Mouse (Mus musculus): ENCODE data around the gene Rab3c. TPM values are rescaled to one million over a fixed set of nuclear protein-coding genes. Genes with fewer than 3 reads are reported as not detected.

Rab3c gene
- polyA plus RNA-seq, 1 experiment from 2014 or later, result not detected

- DNase-seq (ENCODE audit: low spot score), result no peak
Measured at GRCm38 (mm10) chr13:110198906-110199305, 81.9 kb downstream of the Rab3c start.

- DNase-seq (ENCODE audit: low spot score), result no peak
Measured at GRCm38 (mm10) chr13:110190039-110190438, 90.8 kb downstream of the Rab3c start.

GRCm38 (mm10) chr13:110184963-110185685 is 95.7 kb downstream of the Rab3c start:
- no peak for DNase-seq (ENCODE audit: low spot score)

GRCm38 (mm10) chr13:110175651-110176050 is 105.1 kb downstream of the Rab3c start:
- no peak for DNase-seq (ENCODE audit: low spot score)

GRCm38 (mm10) chr13:110169669-110170068 is 111.1 kb downstream of the Rab3c start:
- DNase-seq (ENCODE audit: low spot score), result no peak

- DNase-seq (ENCODE audit: low spot score), result no peak
Measured at GRCm38 (mm10) chr13:110169152-110169551, 111.6 kb downstream of the Rab3c start.

- no peak for DNase-seq (ENCODE audit: low spot score)
Measured at GRCm38 (mm10) chr13:110168570-110168969, 112.2 kb downstream of the Rab3c start.

- DNase-seq (ENCODE audit: low spot score), result no peak
Measured at GRCm38 (mm10) chr13:110166622-110167330, 114.0 kb downstream of the Rab3c start.

GRCm38 (mm10) chr13:110159980-110160379 is 120.8 kb downstream of the Rab3c start:
- DNase-seq (ENCODE audit: low spot score), result no peak

- DNase-seq (ENCODE audit: low spot score), result no peak
Measured at GRCm38 (mm10) chr13:110158588-110159519, 121.9 kb downstream of the Rab3c start.

GRCm38 (mm10) chr13:110145545-110145944 is 135.3 kb downstream of the Rab3c start:
- no peak for DNase-seq (ENCODE audit: low spot score)

GRCm38 (mm10) chr13:110145019-110145418 is 135.8 kb downstream of the Rab3c start:
- DNase-seq (ENCODE audit: low spot score), result no peak

- no peak for DNase-seq (ENCODE audit: low spot score)
Measured at GRCm38 (mm10) chr13:110139339-110139738, 141.5 kb downstream of the Rab3c start.

GRCm38 (mm10) chr13:110138644-110139043 is 142.2 kb downstream of the Rab3c start:
- DNase-seq (ENCODE audit: low spot score), result no peak

GRCm38 (mm10) chr13:110127613-110128258 is 153.1 kb downstream of the Rab3c start:
- DNase-seq (ENCODE audit: low spot score), result no peak

- DNase-seq (ENCODE audit: low spot score), result no peak
Measured at GRCm38 (mm10) chr13:110122825-110123224, 158.0 kb downstream of the Rab3c start.

- DNase-seq (ENCODE audit: low spot score), result no peak
Measured at GRCm38 (mm10) chr13:110116892-110117291, 163.9 kb downstream of the Rab3c start.

- DNase-seq (ENCODE audit: low spot score), result no peak
Measured at GRCm38 (mm10) chr13:110116316-110116715, 164.5 kb downstream of the Rab3c start.

- no peak for DNase-seq (ENCODE audit: low spot score)
Measured at GRCm38 (mm10) chr13:110114870-110115645, 165.7 kb downstream of the Rab3c start.

- no peak for DNase-seq (ENCODE audit: low spot score)
Measured at GRCm38 (mm10) chr13:110113711-110114110, 167.1 kb downstream of the Rab3c start.

All from thymus, postnatal 0 days (tissue).